Mouse (Mus musculus): Measurements from ENCODE around the gene Morn5. TPM values are rescaled to one million over a fixed set of nuclear protein-coding genes. Genes with fewer than 3 reads are reported as not detected.

Gene Morn5
- total RNA-seq (2021), result not detected
- long read RNA-seq, experiment 1, result 0 reads
- long read RNA-seq, experiment 2, result 0 reads

GRCm38 (mm10) chr2:36048748-36049566, at the start of gene Morn5, which contains the start of gene Ndufa8:
Gene Morn5 (plus strand): TSS chr2:36049458.
Gene Ndufa8 (minus strand): TSS chr2:36049406.
- intact Hi-C loops (cut with DNase I), result loop anchor here (2.0 kb wide), 1 partner anchor 90 kb away; no protein-coding TSS in a partner anchor
- peak; percentile 99 to 100 for DNase-seq

GRCm38 (mm10) chr2:36000390-36000789, 48.9 kb upstream of the Morn5 start:
- intact Hi-C loops (cut with DNase I), result no loop called here
- DNase-seq, result no peak

- intact Hi-C loops (cut with DNase I), result no loop called here
- DNase-seq, result no peak
Measured at GRCm38 (mm10) chr2:36002188-36002587, 47.1 kb upstream of the Morn5 start.

GRCm38 (mm10) chr2:36008071-36008470, 41.2 kb upstream of the Morn5 start:
- peak; percentile 48 to 80 for DNase-seq
- intact Hi-C loops (cut with DNase I), result loop anchor here (1.0 kb wide), 2 partner anchors 24 to 268 kb away; no protein-coding TSS in a partner anchor

GRCm38 (mm10) chr2:36009386-36009785, 39.9 kb upstream of the Morn5 start:
- DNase-seq, result peak; percentile 82 to 84
- intact Hi-C loops (cut with DNase I), result loop anchor here (1.0 kb wide), 1 partner anchor 205 kb away; no protein-coding TSS in a partner anchor

GRCm38 (mm10) chr2:36010579-36010978, 38.7 kb upstream of the Morn5 start:
- intact Hi-C loops (cut with DNase I), result loop anchor here (5.0 kb wide), 2 partner anchors 92 to 127 kb away; partner anchors contain the start of genes Mrrf and Rbm18
- DNase-seq, result no peak

- intact Hi-C loops (cut with DNase I), result loop anchor here (5.0 kb wide), 2 partner anchors 91 to 126 kb away; partner anchors contain the start of genes Mrrf and Rbm18
- peak; percentile 30 to 44 for DNase-seq
Measured at GRCm38 (mm10) chr2:36011331-36011825, 37.9 kb upstream of the Morn5 start.

GRCm38 (mm10) chr2:36013010-36013409, 36.2 kb upstream of the Morn5 start:
- peak; percentile 29 to 51 for DNase-seq

GRCm38 (mm10) chr2:36021385-36022159, 27.7 kb upstream of the Morn5 start:
- peak; percentile 81 to 86 for DNase-seq
- intact Hi-C loops (cut with DNase I), result no loop called here

More at GRCm38 (mm10) chr2:36013010-36013409, 36.2 kb upstream of the Morn5 start:
- intact Hi-C loops (cut with DNase I), result loop anchor here (5.0 kb wide), 2 partner anchors 89 to 124 kb away; partner anchors contain the start of genes Mrrf and Rbm18

- peak; percentile 63 to 65 for DNase-seq
- intact Hi-C loops (cut with DNase I), result no loop called here
Measured at GRCm38 (mm10) chr2:36023291-36023690, 26.0 kb upstream of the Morn5 start.

GRCm38 (mm10) chr2:36032884-36033283, 16.4 kb upstream of the Morn5 start:
- DNase-seq, result no peak
- intact Hi-C loops (cut with DNase I), result no loop called here

GRCm38 (mm10) chr2:36033966-36034365, 15.3 kb upstream of the Morn5 start:
- intact Hi-C loops (cut with DNase I), result no loop called here
- no peak for DNase-seq

GRCm38 (mm10) chr2:36034898-36035297, 14.4 kb upstream of the Morn5 start:
- DNase-seq, result no peak
- intact Hi-C loops (cut with DNase I), result no loop called here

- intact Hi-C loops (cut with DNase I), result no loop called here
- no peak for DNase-seq
Measured at GRCm38 (mm10) chr2:36035413-36036081, 13.7 kb upstream of the Morn5 start.

- intact Hi-C loops (cut with DNase I), result no loop called here
- no peak for DNase-seq
Measured at GRCm38 (mm10) chr2:36039297-36039985, 9.8 kb upstream of the Morn5 start.

- intact Hi-C loops (cut with DNase I), result no loop called here
- DNase-seq, result no peak
Measured at GRCm38 (mm10) chr2:36040872-36041271, 8.4 kb upstream of the Morn5 start.

- intact Hi-C loops (cut with DNase I), result loop anchor here (2.0 kb wide), 1 partner anchor 91 kb away; no protein-coding TSS in a partner anchor
- no peak for DNase-seq
Measured at GRCm38 (mm10) chr2:36048164-36048563, 1.1 kb upstream of the Morn5 start.

GRCm38 (mm10) chr2:36049567-36049954, 303 bp downstream of the Morn5 start:
- DNase-seq, result no peak
- intact Hi-C loops (cut with DNase I), result loop anchor here (2.0 kb wide), 1 partner anchor 89 kb away; no protein-coding TSS in a partner anchor

- DNase-seq, result no peak
- intact Hi-C loops (cut with DNase I), result no loop called here
Measured at GRCm38 (mm10) chr2:36053249-36053648, 4.0 kb downstream of the Morn5 start.

Data from heart, postnatal 14 days (tissue).